Mouse (Mus musculus) heart, embryonic 14.5 days (tissue): ENCODE results near the gene Mall. TPM values are rescaled to one million over a fixed set of nuclear protein-coding genes. Genes with fewer than 3 reads are reported as not detected.

Experiments used
- ATAC-seq: fragments of 200-750 bp; cut with Nextera tagmentation; 2 replicates; pipeline ENCODE4 v1.8.0; 2017; ENCODE audit warnings: low read depth, moderate TSS enrichment; ENCODE audit not compliant: insufficient number of reproducible peaks, insufficient read depth, low FRiP score
- H3K27ac ChIP-seq, 2 experiments: fragments of 200-500 bp in 1 of 2; fragments of 300-500 bp in 1 of 2; sonication (generic) in 1 of 2; replicated peaks in 1 of 2; 2 replicates each; pipeline ENCODE4 v1.5.1; 2012 to 2014; ENCODE audit warnings: low read depth in 2 of 2, low read length in 2 of 2, control low read depth in 1 of 2, mild to moderate bottlenecking in 1 of 2, mixed read lengths in 1 of 2; ENCODE audit not compliant: control insufficient read depth in 1 of 2, insufficient read depth in 1 of 2
- H3K27me3 ChIP-seq: fragments of 300-500 bp; sonication (generic); 2 replicates; pipeline ENCODE4 v1.6.1; 2014; ENCODE audit warnings: mild to moderate bottlenecking, low read length, control low read depth; ENCODE audit not compliant: control insufficient read depth, insufficient read depth
- H3K36me3 ChIP-seq: fragments of 300-500 bp; sonication (generic); 2 replicates; pipeline ENCODE4 v1.6.1; 2014; ENCODE audit warnings: mild to moderate bottlenecking, control low read depth, low read length, mixed read lengths; ENCODE audit not compliant: control insufficient read depth, insufficient read depth
- H3K4me1 ChIP-seq, 2 experiments: fragments of 200-500 bp in 1 of 2; fragments of 300-500 bp in 1 of 2; sonication (generic) in 1 of 2; 2 replicates each; pipeline ENCODE4 v1.6.1; 2012 to 2014; ENCODE audit warnings: low read length in 2 of 2, control low read depth in 1 of 2, mixed read lengths in 1 of 2; ENCODE audit not compliant: control insufficient read depth in 2 of 2, insufficient read depth in 2 of 2
- H3K4me2 ChIP-seq: fragments of 300-500 bp; sonication (generic); 2 replicates; pipeline ENCODE4 v1.6.1; 2014; ENCODE audit warnings: mild to moderate bottlenecking, low read length
- H3K4me3 ChIP-seq, 2 experiments: fragments of 200-500 bp in 1 of 2; fragments of 300-500 bp in 1 of 2; sonication (generic) in 1 of 2; 2 replicates each; pipeline ENCODE4 v1.5.1; 2012 to 2014; ENCODE audit warnings: low read length in 2 of 2, mild to moderate bottlenecking in 2 of 2, control low read depth in 1 of 2, low read depth in 1 of 2, moderate library complexity in 1 of 2; ENCODE audit not compliant: control insufficient read depth in 1 of 2, insufficient read depth in 1 of 2
- H3K9ac ChIP-seq: fragments of 300-500 bp; sonication (generic); 2 replicates; pipeline ENCODE4 v1.6.1; 2014; ENCODE audit warnings: mild to moderate bottlenecking, low read length
- H3K9me3 ChIP-seq: fragments of 300-500 bp; sonication (generic); 2 replicates; pipeline ENCODE4 v1.6.1; 2016; ENCODE audit warnings: low read length, control low read depth; ENCODE audit not compliant: control insufficient read depth
- WGBS: fragments of 180-500 bp; shearing (Covaris S2); extraction: QIAGEN DNeasy Blood & Tissue Kit; methylation state at CpG from one replicate; pipeline ENCODE4 v1.1.7; 2014; 5-methylcytosine and 5-hydroxymethylcytosine counted together
- polyA plus RNA-seq: library from polyadenylated mRNA; unstranded; fragments of >200 nt; fragmentation: Nextera tagmentation; extraction: Ambion mirVana; gene quantifications from 2 replicates; pipeline ENCODE4 v1.2.1, GENCODE M21; 2014

The Mall gene
- polyA plus RNA-seq, 1 experiment from 2014 or later, result 7.2 TPM

GRCm38 (mm10) chr2:127760014-127760413 is 30.3 kb upstream of the Mall start:
- Histone ChIP-seq H3K4me2 (no peak overlapping the region), H3K4me3 (no peak overlapping the region), H3K4me1 (peaks cover 3 to 19% of the 10 kb centered on the region in 2 experiments), H3K9ac (no peak overlapping the region; the same call in 1 of the 2 replicates), H3K27ac (no peak overlapping the region), H3K9me3 (no peaks in the 10 kb centered on the region), H3K36me3 (0 out of 2 replicates have a peak, but pooled peaks cover 12% of the 10 kb centered on the region), H3K27me3 (no peaks in the 10 kb centered on the region)
- ATAC-seq, result no peak
- WGBS, result 80% methylated on average over 6 of the region's 6 CpGs

- 30% methylated on average over 5 of the region's 5 CpGs for WGBS
Measured at GRCm38 (mm10) chr2:127759157-127759880, 29.6 kb upstream of the Mall start.

GRCm38 (mm10) chr2:127757171-127757570 is 27.4 kb upstream of the Mall start:
- 0 out of 2 replicates have a peak, but pooled peaks cover 8% of the 10 kb centered on the region for H3K36me3 ChIP-seq
- H3K4me3 ChIP-seq, result no peak overlapping the region
- ATAC-seq, result no peak
- H3K9me3 ChIP-seq, result no peaks in the 10 kb centered on the region
- H3K9ac ChIP-seq, result peak overlapping the region; percentile 35
- no peak overlapping the region for H3K27ac ChIP-seq
- no peaks in the 10 kb centered on the region for H3K27me3 ChIP-seq
- peak overlapping the region; percentile 26; the same call in 1 of the 2 replicates for H3K4me2 ChIP-seq
- 28% methylated on average over 8 of the region's 8 CpGs for WGBS
- peaks cover 3 to 19% of the 10 kb centered on the region in 2 experiments for H3K4me1 ChIP-seq

More at GRCm38 (mm10) chr2:127759157-127759880, 29.6 kb upstream of the Mall start:
- H3K4me3 ChIP-seq, result no peak overlapping the region
- no peak overlapping the region for H3K4me2 ChIP-seq
- H3K4me1 ChIP-seq, result peaks cover 3 to 19% of the 10 kb centered on the region in 2 experiments
- ATAC-seq, result no peak
- peak overlapping the region in 1 of 2 experiments; percentile 42; a peak in 2 of 4 replicates for H3K27ac ChIP-seq
- H3K9ac ChIP-seq, result no peak overlapping the region
- no peaks in the 10 kb centered on the region for H3K27me3 ChIP-seq
- 0 out of 2 replicates have a peak, but pooled peaks cover 12% of the 10 kb centered on the region for H3K36me3 ChIP-seq
- no peaks in the 10 kb centered on the region for H3K9me3 ChIP-seq

GRCm38 (mm10) chr2:127754113-127754512 is 24.4 kb upstream of the Mall start:
- Histone ChIP-seq H3K27ac (no peak overlapping the region), H3K27me3 (no peaks in the 10 kb centered on the region), H3K4me3 (no peak overlapping the region), H3K4me2 (no peak overlapping the region), H3K4me1 (peaks cover 0 to 8% of the 10 kb centered on the region in 2 experiments; a peak in 2 of 4 replicates), H3K36me3 (no peaks in the 10 kb centered on the region), H3K9me3 (no peaks in the 10 kb centered on the region), H3K9ac (no peak overlapping the region)
- WGBS, result 86% methylated on average over 4 of the region's 4 CpGs
- no peak for ATAC-seq

- no peak overlapping the region for H3K27ac ChIP-seq
- no peaks in the 10 kb centered on the region for H3K9me3 ChIP-seq
- no peaks in the 10 kb centered on the region for H3K36me3 ChIP-seq
- H3K4me3 ChIP-seq, result no peak overlapping the region
- no peaks in the 10 kb centered on the region for H3K27me3 ChIP-seq
- H3K4me2 ChIP-seq, result no peak overlapping the region
- no peak overlapping the region for H3K9ac ChIP-seq
- no peak for ATAC-seq
- H3K4me1 ChIP-seq, result no peaks in the 10 kb centered on the region
- WGBS, result 67% methylated on average over 11 of the region's 11 CpGs
Measured at GRCm38 (mm10) chr2:127751849-127752610, 22.3 kb upstream of the Mall start.

GRCm38 (mm10) chr2:127749376-127749775 is 19.6 kb upstream of the Mall start:
- Histone ChIP-seq H3K27ac (no peak overlapping the region), H3K4me1 (no peaks in the 10 kb centered on the region), H3K9ac (no peak overlapping the region), H3K9me3 (no peaks in the 10 kb centered on the region), H3K4me2 (no peak overlapping the region), H3K4me3 (no peak overlapping the region), H3K36me3 (0 out of 2 replicates have a peak, but pooled peaks cover 8% of the 10 kb centered on the region), H3K27me3 (no peaks in the 10 kb centered on the region)
- WGBS, result 20% methylated on average over 1 of the region's 1 CpGs
- no peak for ATAC-seq

GRCm38 (mm10) chr2:127748316-127748715 is 18.6 kb upstream of the Mall start:
- Histone ChIP-seq H3K27ac (no peak overlapping the region), H3K36me3 (0 out of 2 replicates have a peak, but pooled peaks cover 8% of the 10 kb centered on the region), H3K9ac (no peak overlapping the region), H3K4me3 (no peak overlapping the region), H3K9me3 (no peaks in the 10 kb centered on the region), H3K4me2 (no peak overlapping the region), H3K27me3 (no peaks in the 10 kb centered on the region), H3K4me1 (no peaks in the 10 kb centered on the region)
- no peak for ATAC-seq
- 70% methylated on average over 7 of the region's 7 CpGs for WGBS
